Mouse (Mus musculus) lung, postnatal 36 days (tissue): ENCODE results near the gene Gm20388.

ENCODE experiments used
- DNase-seq: peaks from one replicate; pipeline ENCODE4 v3.0.0; 2022; ENCODE audit warnings: mixed read lengths

Gm20388 gene

DNA sequence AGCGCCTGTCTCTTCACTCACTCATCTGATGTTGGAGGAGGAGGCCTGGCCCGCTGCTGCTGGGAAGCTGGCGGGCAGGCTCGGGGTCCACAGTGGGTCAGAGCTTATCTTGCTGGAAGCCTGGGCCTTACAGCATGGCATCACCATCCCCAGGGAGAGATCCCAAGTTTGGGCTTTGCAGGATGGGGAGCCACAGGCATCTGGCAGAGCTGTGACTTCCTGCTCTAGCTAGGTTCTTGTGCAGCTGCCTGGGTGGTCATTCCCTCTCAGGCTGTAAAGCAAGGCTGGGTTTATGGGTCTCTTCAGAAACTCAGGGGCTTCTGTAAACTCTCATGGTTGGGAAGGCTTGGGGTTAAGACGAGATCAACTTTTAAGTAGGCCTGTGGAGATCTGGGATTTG lies 2169.7 kb downstream of the Gm20388 start:
- DNase-seq: no peak

DNA sequence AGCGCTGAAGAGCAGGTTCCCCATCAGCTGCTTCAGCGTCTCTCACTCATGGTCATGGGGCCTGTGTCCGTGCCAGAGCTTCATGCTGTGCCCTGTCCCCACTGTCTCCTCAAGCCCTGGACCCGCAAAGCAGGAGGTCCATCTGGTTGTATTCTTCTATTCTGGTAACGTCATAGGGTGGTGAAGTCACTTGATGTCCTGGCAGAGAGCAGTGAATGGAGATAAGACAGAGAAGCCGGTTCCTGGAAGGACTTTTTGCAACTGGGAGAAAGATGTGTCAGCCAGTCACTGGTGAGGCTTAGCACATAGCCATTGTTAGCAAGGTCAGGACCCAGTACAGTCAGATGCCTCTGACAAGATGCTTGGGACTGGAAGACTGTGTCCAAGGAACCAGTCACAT lies 2172.8 kb downstream of the Gm20388 start:
- no peak for DNase-seq

DNA sequence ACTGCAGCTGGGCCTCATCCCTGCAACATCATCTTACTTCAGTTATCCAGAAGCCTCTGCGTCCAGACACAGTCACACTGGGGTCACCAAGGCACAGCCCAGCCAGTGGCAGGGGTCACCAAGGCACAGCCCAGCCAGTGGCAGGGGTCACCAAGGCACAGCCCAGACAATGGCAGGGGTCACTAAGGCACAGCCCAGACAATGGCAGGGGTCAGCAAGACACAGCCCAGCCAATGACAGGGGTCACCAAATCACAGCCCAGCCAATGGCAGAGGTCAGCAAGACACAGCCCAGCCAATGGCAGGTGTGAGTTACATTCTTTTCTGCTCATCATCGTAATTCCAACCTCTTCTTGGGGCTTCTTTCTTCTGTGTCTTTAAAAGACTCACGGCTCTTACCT lies 2173.5 kb downstream of the Gm20388 start:
- DNase-seq: no peak

DNA sequence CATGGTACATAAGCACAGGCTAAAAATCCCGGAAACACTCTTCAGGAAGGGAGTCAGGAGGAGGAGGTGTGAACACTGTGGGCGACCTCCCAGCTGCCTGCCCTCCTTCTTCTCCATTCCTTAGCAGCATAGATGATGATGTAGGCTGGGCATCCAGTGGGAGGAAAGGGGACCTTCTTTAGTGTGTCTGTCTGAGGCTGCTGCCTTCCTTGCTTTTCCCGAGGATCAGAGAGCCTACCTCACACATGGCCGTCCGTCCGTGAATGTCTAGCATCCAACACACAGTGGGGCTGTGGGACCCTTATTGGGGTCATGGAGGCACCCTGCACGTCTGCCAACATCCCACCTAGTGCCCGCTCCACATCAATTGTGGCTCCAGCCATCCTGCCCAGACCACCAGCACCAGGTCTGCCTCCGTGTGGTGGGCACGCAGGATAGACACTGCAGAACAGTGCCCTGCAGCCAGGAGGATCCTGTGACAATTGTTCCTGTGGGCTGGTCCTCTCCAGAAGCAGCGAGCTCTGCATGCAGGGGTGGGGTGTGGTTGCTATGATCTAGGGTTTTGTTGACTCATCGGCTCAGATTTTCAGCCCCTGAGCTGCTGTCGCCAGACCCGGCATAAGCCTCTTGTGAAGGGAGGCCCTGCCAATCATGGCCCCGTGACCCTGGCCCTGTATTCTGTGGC lies 2174.2 kb downstream of the Gm20388 start:
- no peak for DNase-seq

DNA sequence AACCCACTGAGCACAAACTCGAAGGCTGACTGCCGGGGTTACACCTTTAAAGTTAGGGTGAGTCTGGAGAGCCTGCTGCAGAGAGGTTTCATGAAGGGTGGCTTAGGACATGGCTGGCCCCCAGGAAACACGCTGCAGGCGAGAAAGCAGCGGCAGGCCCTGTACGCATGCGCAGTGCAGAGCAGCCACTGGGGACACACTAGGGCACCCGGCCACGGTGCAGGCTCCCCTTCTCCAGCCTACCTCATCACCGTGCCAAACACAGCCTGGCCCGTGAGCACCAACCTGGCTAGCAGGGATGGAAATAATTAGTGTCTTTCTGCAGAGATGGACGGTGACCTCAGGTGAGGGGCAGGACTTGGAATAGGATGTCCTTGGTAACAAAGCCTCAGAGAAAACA lies 2175.4 kb downstream of the Gm20388 start:
- DNase-seq: no peak

DNA sequence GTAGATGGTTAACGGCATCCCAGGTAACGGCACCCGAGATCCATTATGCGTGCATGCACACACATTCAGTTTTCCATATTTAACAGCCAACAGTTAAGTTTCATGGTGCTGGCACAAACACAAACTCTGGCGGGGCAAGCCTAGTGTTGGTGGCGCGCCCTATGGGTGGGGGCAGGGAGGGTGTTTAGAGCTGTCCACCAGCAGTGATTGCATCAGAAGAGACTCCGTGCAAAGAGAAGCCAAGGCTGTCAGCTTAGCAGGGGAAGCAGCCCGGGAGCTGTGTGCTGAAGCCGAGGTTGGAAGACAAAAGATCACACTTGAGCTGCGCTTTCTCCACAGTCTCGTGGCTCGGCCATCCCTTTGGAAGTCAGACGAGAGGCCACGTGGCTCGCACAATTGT lies 2178.0 kb downstream of the Gm20388 start:
- DNase-seq: peak; percentile 44

DNA sequence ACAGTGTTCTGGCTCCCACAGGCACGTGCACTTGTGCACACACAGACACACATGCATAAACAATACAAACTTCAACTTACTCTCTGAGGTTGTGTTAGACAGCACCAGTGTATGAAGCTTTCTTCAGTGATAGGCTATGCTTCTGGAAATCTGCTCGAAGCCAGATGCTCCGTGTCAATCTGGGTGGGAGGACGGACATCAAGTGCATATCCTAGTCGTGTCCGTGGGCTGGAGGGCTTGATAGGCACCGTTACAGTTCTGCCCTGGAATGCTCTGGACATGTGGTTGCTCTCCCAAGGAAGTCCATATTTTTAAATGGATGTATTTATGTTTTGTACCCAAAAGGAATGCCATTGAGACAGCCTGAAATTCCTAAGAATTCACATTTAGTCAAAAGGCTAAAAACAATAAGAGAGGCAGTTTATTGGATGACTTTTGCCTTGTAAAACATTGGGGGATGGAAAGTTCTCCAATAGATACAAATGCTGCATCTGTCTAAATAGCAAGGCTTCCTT lies 2178.6 kb downstream of the Gm20388 start:
- no peak for DNase-seq

DNA sequence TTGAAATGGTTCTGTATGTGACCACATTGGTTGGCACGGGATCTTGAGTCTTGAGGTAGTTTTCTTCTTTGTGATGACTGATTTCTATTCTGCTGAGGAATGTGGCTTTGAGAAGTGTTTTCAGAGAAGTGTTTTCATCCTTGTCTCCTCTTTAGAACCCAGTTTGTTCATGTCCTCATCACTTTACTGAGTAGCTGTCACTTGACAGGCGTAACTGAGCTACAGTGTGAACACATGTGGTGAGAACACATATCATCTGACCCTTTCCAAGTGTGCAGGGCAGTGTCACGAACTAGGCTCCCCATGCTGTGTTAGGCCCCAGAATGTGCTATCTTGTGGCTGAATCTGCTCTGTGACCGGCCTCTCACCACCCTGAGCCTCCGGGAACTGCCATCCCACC lies 2181.8 kb downstream of the Gm20388 start:
- peak; percentile 39 for DNase-seq

DNA sequence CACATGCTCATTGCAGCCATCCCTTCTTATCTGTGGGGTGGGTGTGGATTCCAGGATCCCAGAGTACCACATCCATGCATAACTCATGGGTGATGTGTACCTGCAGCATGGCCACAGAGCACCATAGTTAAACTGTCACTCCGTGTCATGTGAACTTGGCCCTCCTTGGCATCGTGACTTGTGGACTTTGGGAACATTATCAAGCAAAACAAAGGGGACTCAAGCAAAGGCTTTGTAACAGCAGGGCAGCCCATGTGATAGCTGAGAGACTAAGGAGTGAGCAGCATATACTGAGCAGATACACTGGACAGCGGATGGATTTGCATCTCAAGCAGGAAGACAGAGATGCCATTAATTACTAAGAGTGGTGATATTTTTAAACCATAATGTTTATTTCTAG lies 2188.1 kb downstream of the Gm20388 start:
- no peak for DNase-seq

DNA sequence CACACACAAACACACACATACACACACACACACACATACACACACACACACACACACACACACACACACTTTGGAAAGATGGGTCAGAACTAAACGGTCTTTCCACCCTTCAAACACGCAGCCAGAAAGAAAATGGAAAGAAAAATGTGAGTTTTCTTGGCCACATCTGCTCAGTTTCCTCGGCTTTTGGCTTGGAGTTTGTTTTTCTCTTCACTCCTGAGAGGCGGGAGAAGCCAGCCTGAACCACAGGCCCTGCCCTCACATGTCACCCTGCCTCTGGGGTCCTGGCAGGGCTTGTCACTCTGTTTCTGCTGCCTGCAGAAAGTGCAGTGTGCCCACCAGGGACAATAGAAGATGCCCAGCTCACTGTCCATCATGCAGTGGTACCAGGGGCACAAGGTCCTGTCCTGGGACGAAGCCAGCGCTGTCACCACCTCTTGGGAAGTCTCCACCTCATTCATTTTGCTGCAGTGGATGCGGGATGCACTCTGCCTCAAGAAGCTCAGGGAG lies 2189.1 kb downstream of the Gm20388 start:
- no peak for DNase-seq

DNA sequence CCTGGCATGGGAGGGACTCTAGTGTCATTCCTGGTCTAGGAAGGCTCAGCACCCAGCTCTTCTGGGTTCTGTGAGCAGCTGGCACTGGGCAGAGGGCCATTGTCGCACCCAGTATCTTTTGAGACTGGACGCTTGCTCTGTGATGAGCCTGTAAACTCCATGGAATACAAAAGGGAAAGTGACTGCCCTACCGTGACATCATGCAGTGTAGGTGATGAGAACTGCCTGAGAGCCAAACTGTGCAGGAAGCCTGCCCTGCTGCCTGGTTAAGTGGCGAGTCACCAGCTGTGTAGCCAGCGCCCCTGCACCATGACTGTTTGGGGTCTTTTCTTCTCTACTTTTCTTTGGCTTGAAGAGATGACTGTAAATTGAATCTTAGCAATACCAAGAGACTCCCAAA lies 2191.2 kb downstream of the Gm20388 start:
- DNase-seq: no peak

DNA sequence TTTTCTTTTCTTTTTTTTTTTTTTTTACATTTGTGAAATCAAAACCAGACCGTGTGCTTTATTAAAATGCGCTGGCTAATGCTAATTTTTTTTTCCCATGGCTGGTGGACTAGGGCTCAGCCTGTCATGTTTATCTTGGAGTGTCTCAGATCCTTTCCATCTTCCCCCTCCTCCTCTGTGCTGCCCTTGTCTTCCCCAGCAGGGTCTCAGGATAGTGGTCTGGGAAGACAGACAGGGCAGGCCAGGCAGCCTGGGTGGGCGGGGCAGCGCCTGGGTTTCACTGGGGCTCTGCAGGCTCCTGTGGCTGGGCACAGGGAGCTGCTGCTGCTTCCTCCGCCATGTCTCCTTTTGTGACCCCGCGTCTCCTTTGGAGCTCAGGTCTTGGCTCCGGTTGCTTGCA lies 2191.6 kb downstream of the Gm20388 start:
- DNase-seq: no peak

DNA sequence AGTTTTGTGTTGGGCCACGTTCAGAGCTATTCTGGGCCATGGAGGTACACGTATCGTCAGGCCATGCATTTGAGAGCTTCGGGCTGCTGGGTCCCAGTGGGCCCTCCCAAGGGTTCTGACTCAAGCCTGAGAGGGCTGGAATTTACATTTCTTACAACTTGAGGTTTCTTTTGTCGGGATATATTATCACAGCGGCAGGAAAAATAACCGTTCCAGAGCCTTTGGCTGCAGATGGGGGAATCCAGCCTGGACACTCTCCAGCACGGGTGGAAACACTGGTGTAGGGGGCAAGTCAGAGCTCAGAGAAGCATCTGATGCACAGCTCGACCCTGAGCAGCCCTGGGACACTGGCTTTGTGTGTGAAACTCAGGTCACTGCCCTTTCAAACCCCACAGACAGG lies 2192.6 kb downstream of the Gm20388 start:
- no peak for DNase-seq

DNA sequence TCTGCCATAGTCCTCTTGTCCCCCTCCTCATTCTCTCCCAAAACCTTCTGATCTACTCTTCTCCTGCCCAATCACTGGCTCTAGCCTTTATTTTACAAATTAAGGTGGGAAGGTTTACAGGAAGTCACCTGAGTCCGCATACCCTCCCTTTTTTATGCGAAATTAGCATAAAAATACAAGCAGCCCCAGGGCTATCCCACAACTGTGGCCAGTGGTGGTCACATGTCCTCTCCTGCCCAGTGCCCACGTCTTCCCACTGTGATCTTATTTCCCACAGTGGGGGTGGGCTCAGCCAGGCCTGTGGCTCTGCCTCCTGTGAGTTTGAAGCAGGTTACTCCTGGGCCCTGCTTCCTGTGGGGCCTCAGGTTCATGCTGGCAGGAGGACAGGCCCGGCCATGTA lies 2194.0 kb downstream of the Gm20388 start:
- DNase-seq: no peak

DNA sequence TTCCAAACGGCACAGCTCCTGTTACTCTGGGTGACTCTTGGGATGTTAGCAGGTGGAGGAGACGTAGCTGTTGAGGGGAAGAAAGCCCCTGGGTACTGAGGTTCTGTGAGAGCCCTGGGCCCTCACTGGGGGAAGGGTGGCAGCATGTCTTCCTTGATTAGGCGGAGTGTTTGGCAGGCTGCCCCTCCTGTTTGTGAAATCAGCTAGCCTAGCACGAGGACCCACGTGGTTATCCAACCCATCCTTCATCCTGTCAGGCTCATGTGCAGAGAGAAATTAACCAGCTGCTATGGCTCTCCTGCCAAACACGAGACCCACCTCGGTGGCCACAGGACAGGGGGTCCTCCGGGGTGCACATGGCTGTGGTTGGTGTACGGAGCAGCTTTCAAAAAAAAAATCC lies 2195.6 kb downstream of the Gm20388 start:
- peak; percentile 82 for DNase-seq

DNA sequence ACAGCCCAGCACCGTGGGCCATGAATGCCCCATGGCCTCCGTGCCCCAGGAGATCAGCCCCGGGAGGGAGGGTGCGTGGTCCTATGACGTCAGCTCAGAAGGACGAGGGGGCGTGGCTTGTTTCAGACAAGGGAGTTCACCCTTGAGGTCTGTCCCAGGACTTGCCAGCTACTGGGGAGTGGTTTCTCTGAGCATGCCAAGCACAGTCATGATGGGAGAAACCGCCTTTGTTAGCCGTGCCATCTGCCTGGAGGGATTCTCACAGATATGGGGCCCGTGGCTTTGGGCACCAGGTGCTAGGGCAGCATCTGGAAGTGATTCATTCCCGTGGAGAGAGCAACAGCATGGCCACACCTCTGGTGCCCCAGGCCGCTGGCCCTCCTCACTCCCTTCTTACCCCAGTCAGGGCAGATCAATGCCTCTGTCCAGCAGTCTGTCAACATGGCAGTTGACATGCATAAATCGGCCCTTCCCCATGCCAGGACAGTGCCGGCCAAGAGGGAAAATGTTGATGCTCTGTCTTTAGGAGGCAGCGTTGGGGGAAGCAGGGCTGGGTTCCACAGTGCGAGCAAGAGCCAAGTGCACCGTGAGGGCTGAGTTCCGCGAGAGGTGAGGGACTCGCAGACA lies 2199.7 kb downstream of the Gm20388 start:
- DNase-seq: peak; percentile 28

DNA sequence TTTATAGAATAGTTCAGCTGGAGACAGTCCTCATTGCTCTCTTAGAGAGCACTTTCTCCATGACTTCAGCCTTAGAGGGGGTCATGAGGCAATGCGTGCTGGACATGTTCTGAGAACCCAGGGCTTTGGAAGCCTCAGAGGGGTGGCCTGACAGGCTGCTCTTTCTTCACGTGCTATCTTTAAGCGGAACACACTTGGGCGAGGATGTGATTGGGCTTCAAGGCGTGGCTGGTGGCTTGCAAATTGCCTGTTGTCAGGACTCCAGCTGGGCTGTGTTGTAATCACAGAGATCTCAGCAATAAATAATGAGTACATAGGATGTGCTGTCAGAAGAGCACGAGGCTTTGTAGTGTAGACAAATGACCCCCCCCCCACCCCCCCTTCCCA lies 2200.2 kb downstream of the Gm20388 start:
- peak; percentile 81 for DNase-seq

DNA sequence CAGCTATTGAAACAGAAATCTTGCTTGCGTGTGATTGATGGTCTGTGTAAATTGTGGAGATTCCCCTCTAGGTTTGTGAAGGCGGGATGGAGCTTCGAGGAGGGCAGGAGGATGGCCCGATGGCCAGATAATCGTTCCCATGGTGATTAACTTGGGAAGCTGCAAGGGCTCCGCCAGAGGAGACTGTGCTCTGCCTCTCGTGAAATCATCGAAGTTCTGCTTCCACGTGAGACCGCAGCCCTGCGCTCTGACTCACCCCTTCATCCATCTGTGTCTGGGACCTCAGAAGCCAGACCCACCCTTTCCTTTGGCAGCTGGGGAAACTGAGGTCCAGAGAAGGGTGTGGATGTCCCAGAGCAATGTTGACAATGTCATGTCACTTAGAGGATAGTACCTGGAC lies 2201.1 kb downstream of the Gm20388 start:
- peak; percentile 56 for DNase-seq

DNA sequence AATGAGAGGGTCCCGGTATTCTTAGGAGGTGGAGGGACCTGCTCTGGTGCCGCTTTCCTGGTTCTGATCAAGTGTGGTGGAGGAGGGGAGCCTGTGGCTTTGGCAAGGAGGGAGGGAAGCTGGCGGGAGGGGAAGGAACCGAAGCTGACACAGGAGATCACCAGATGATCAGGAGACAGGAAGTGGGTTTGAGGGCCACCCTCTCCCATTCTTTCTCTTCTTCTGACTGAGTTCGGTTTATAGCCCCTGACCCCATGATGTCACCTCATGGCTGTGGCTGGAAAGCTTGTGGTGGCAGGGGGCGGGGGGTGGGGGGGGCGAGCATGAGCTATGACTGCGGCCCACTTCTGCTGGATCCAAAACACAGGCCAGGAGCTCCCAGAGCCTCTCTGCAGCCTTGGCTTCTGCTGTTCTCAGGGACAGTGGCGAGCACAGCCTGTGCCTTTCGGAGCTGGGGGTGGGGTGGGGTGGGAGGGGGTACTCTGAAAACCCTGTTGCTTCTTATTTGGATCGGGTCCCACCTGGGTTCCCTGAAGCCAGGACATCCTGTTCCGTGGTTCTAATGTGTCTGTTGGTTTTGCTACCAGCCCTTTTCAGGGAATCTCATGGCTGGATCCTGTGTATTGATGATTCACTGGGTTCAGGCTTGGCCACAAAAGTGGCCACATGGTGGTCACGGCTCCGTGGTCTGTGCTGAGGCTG lies 2201.8 kb downstream of the Gm20388 start:
- peak; percentile 64 for DNase-seq

DNA sequence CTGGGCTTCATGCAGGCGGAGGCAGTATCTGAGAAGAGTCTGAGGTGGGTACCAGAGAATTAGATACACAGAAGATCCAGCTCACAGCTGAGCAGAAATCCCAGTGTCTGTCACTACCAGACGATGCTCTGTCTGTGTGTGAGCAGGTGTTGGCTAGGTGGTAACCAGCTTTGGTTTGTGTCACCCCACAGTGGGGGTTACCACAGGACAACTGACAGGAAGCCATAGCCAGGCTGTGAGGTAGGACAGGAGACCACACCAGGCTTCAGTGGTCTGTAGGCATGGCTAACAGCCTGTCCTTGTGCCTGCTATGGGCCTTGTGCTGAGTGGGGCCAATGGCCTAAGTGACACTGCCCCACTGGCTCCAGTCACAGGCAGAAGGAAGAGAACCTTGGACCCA lies 2204.2 kb downstream of the Gm20388 start:
- DNase-seq: no peak

DNA sequence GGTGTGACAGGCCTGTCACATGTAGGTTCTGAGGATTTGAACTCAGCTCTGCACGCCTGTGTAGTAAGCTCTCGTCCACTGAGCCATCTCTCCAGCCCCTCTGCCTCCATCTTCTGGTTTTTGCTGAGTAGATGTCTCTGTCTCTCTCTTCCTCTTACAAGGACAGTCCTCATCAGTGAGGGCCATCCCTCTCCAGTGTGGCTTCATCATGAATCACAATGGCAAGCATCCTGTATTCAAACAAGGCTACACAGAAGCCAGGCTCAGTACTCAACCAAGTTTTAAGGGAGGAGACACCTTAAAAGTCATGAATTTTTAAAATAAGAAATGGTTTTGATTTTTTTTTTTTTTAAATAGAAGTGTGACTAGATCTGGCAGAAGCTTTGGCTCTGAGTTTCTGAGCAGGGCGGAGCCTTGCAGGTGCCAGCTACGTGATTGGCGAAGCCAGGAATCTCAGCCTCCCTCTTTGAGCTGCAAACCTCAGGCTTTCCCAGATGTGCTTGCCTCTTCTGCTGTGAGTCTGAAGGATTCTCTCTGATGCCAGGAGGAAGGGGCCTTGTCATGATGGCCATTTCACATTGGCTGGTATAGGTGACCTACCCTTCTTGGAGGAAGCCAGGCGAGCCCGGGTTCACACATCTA lies 2206.2 kb downstream of the Gm20388 start:
- DNase-seq: no peak

DNA sequence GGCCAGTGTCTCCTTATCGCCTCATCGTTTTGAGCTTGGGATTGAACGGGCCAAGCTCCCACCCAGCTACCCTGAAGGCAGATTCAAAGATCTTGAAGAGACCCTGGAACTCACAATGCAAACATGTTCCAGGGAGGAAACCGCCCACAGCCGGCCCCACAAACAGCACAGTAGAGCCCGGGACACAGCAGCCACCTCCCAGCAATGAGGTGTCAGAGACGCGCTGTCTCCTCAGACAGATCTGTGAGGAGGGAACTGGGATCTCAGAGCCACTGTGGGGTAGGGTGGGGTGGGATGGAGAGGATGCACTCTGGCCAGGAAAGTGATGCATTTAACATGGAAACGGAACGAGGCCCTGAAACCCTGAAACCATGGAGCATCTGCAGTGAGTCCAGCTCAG lies 2207.5 kb downstream of the Gm20388 start:
- peak; percentile 27 for DNase-seq

DNA sequence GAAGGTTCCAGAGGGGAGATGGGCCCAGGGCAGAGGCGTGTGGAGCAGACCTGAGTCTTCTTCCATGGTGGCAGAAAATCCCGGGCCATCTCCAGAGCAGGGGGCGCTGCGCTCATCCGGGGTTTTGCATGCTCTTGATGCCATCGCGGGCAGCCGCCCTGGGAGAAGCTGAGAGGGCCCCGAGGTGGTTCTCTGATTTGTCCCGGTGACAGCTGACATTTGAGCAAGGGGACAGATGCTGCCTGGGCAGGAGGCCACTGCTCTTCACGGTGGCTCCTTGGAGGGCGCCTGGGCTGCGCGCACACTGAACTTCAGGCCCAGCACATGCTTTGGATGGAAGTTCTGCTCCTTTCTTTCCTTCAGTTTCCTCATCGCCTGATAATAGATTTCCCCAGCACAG lies 2207.9 kb downstream of the Gm20388 start:
- no peak for DNase-seq
